Comparison of ENCODE assay signal across 9 mouse cellular contexts in the genomic region with DNA sequence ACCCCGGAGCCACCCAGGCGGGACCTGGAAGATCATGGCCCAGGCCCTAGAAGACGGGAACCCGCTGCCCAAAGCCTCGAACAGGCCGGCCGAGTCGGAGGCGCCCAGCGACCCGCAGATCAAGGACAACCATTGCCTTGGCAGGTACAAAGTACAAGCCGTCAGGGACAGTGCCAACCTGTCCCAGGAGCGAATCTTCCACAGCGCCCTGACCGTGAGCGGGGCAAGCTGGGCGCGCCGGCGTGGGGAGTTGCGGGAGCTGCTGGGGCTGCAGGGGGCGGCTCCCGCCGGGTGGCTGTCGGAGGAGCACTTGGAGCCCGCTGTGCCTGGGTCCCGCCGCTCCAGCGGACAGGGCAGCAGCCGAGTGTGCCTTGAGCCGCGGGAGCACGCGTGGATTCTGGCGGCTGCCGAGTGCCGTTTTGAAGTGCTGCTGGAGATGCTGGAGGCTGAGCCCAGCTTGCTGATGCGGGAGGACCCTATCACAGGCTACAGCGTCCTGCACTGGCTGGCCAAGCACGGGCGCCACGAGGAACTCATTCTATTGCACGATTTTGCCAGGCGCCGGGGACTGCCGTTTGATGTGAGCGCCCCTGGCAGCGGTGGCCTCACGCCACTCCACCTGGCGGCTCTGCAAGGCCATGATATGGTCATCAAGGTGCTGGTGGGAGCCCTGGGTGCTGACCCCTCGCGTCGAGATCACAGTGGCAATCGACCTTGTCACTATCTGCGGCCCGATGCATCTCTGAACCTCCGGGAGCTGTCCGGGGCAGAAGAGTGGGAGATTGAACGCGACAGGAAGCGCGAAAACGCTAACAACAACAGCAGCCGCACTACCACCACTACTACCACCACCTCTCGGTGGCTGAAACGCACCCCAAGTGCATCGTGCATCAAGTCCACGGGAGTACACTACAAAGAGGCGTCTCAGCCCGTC. TPM values are rescaled to one million over a fixed set of nuclear protein-coding genes. Genes with fewer than 3 reads are reported as not detected.
A peak's percentile ranks its signal among the peaks of the same experiment; 100 is the strongest.
DNase-seq lines count a peak whose midpoint lies in the region; ATAC-seq and TF ChIP-seq lines count a peak whose summit lies in the region.
"Had no signal": no experiment of that assay in that cellular context is flagged by ENCODE, and none has a peak within 500 bp of the region (broad histone marks: within the 10 kb centered on the region; RNA-seq: fewer than 3 reads in every experiment).

No protein-coding gene starts in this region.

- no peak for TF ChIP-seq POLR2A in thymus, adult 2 months (IDR thresholded peaks at IDR 0.05; ENCODE audit: control insufficient read depth, extremely low read depth, insufficient read depth, low read length, poor library complexity)

- H3K27me3 ChIP-seq in thymus, adult 2 months (ENCODE audit: control insufficient read depth, insufficient read depth, low read length), result peaks cover 16% of the 10 kb centered on the region; the same call in 1 of the 2 replicates
- peaks cover 53% of the 10 kb centered on the region for H3K27me3 ChIP-seq in hindbrain, embryonic 14.5 days (ENCODE audit: control insufficient read depth, insufficient read depth, low read length)
- H3K27me3 ChIP-seq in liver, embryonic 14.5 days (ENCODE audit: control insufficient read depth, insufficient read depth, low read length), result peaks cover 37% of the 10 kb centered on the region
- H3K27me3 ChIP-seq in stomach, embryonic 16.5 days (ENCODE audit: control insufficient read depth, insufficient read depth, low read length), result peaks cover 14% of the 10 kb centered on the region
- H3K27me3 ChIP-seq: CH12.LX had no signal

- peak overlapping the region; percentile 39 for H3K9ac ChIP-seq in hindbrain, embryonic 14.5 days
- no peak overlapping the region for H3K9ac ChIP-seq in liver, embryonic 14.5 days (replicated peaks)
- peak overlapping the region; percentile 39; the same call in 1 of the 2 replicates for H3K9ac ChIP-seq in stomach, embryonic 16.5 days (ENCODE audit: low read length)

- no peaks in the 10 kb centered on the region; the same call in 1 of the 2 replicates for H3K4me1 ChIP-seq in thymus, adult 2 months (replicated peaks; ENCODE audit: control insufficient read depth, insufficient read depth, low read length)
- H3K4me1 ChIP-seq in hindbrain, embryonic 14.5 days (replicated peaks; ENCODE audit: control insufficient read depth, insufficient read depth, low read length), result no peaks in the 10 kb centered on the region
- H3K4me1 ChIP-seq in liver, embryonic 14.5 days (replicated peaks; ENCODE audit: control insufficient read depth in 2 of 2, insufficient read depth in 2 of 2, low read length in 1 of 2), result no peaks in the 10 kb centered on the region
- H3K4me1 ChIP-seq in stomach, embryonic 16.5 days (ENCODE audit: control insufficient read depth, insufficient read depth, low read length), result no peaks in the 10 kb centered on the region

- TF ChIP-seq CTCF in thymus, adult 2 months (IDR thresholded peaks at IDR 0.05; ENCODE audit: borderline replicate concordance, control insufficient read depth, extremely low read depth, insufficient read depth, low read length, poor library complexity), result no peak
- TF ChIP-seq CTCF in liver, embryonic 14.5 days (IDR thresholded peaks at IDR 0.05; ENCODE audit: low read depth), result no peak

- no peaks in the 10 kb centered on the region for H3K36me3 ChIP-seq in thymus, adult 2 months (ENCODE audit: control insufficient read depth, insufficient read depth, low read length)
- no peaks in the 10 kb centered on the region for H3K36me3 ChIP-seq in hindbrain, embryonic 14.5 days (replicated peaks; ENCODE audit: control insufficient read depth, insufficient read depth)
- no peaks in the 10 kb centered on the region for H3K36me3 ChIP-seq in liver, embryonic 14.5 days (replicated peaks; ENCODE audit: control insufficient read depth, insufficient read depth, low read depth)
- no peaks in the 10 kb centered on the region for H3K36me3 ChIP-seq in stomach, embryonic 16.5 days (ENCODE audit: control insufficient read depth, insufficient read depth, low read length)

- H3K4me3 ChIP-seq in thymus, adult 2 months (ENCODE audit: control insufficient read depth, insufficient read depth, low read length), result peak overlapping the region; percentile 4; the same call in 1 of the 2 replicates
- peak overlapping the region; percentile 37 for H3K4me3 ChIP-seq in hindbrain, embryonic 14.5 days (replicated peaks; ENCODE audit: low read length)
- peak overlapping the region in 1 of 2 experiments; percentile 8; a peak in 1 of 4 replicates for H3K4me3 ChIP-seq in liver, embryonic 14.5 days (ENCODE audit: insufficient read depth in 1 of 2, low read depth in 2 of 2, low read length in 2 of 2)
- peak overlapping the region; percentile 35 for H3K4me3 ChIP-seq in stomach, embryonic 16.5 days (replicated peaks; ENCODE audit: low read length)

- peak; percentile 34; the same call in 1 of the 2 replicates for ATAC-seq in hindbrain, embryonic 14.5 days (ENCODE audit: low FRiP score)
- ATAC-seq in liver, embryonic 14.5 days (ENCODE audit: insufficient read depth), result no peak
- no peak for ATAC-seq in stomach, embryonic 16.5 days (ENCODE audit: insufficient read depth, low FRiP score)

- no peak overlapping the region for H3K27ac ChIP-seq in thymus, adult 2 months (ENCODE audit: control insufficient read depth, insufficient read depth, low read length)
- H3K27ac ChIP-seq in hindbrain, embryonic 14.5 days, result no peak overlapping the region
- H3K27ac ChIP-seq in liver, embryonic 14.5 days, result no peak overlapping the region
- H3K27ac ChIP-seq in stomach, embryonic 16.5 days (ENCODE audit: low read length), result no peak overlapping the region

- H3K9me3 ChIP-seq in hindbrain, embryonic 14.5 days (ENCODE audit: control insufficient read depth, low read length), result no peaks in the 10 kb centered on the region
- no peaks in the 10 kb centered on the region for H3K9me3 ChIP-seq in liver, embryonic 14.5 days (ENCODE audit: control insufficient read depth, low read length)
- H3K9me3 ChIP-seq in stomach, embryonic 16.5 days (replicated peaks; ENCODE audit: control insufficient read depth, low read length), result no peaks in the 10 kb centered on the region

- peak overlapping the region; percentile 67 for H3K4me2 ChIP-seq in hindbrain, embryonic 14.5 days (replicated peaks)
- peak overlapping the region; percentile 27 for H3K4me2 ChIP-seq in liver, embryonic 14.5 days (ENCODE audit: low read depth)
- peak overlapping the region; percentile 58 for H3K4me2 ChIP-seq in stomach, embryonic 16.5 days (ENCODE audit: low read depth, low read length)

- DNase-seq in cerebellum, postnatal 10 days, result peak; percentile 12 to 21
- DNase-seq in cerebellum, postnatal 4 days (ENCODE audit: low spot score in 2 of 2), result no peak
- DNase-seq in thymus, adult 2 months, result no peak
- no peak for DNase-seq in thymus, adult 18-20 months
- DNase-seq in hindbrain, embryonic 14.5 days (ENCODE audit: low spot score), result no peak
- DNase-seq in liver, embryonic 14.5 days (ENCODE audit: low read depth in 3 of 3, low spot score in 3 of 3), result no peak
- no peak for DNase-seq in spleen, postnatal 14 days (ENCODE audit: low spot score in 2 of 2)

- TF ChIP-seq EP300 in liver, embryonic 14.5 days (IDR thresholded peaks at IDR 0.05; ENCODE audit: low read depth), result no peak

- 4% methylated on average over 63 of the region's 70 CpGs for WGBS in thymus, adult 2 months
- WGBS in hindbrain, embryonic 14.5 days, result 18% methylated on average over 63 of the region's 70 CpGs
- 13% methylated on average over 68 of the region's 70 CpGs for WGBS in liver, embryonic 14.5 days (ENCODE audit: insufficient replicate concordance)
- 18% methylated on average over 65 of the region's 70 CpGs for WGBS in stomach, embryonic 16.5 days

RNA-seq across cellular contexts. Expression of a gene that starts 0.5 kb away (rescaled TPM):
- polyA plus RNA-seq in thymus, adult 2 months (2012; rRNA removed), result 0.13 and 0.19 TPM in 2 replicates
- polyA plus RNA-seq in hindbrain, embryonic 14.5 days (2014; fragmentation: Nextera tagmentation; extraction: Ambion mirVana), result not detected in 2 replicates
- polyA plus RNA-seq in liver, embryonic 14.5 days (2012; rRNA removed), result 0.02 TPM in 1 of 2 replicates, not detected in the other
- 0.11 TPM in 1 of 2 replicates, not detected in the other for polyA plus RNA-seq in liver, embryonic 14.5 days (2014; fragmentation: Nextera tagmentation; extraction: Ambion mirVana)
- polyA plus RNA-seq in stomach, embryonic 16.5 days (2015; fragmentation: Nextera tagmentation; extraction: Ambion mirVana), result not detected in 2 replicates

RNA-seq across cellular contexts. Expression of a gene that starts 36.0 kb away (rescaled TPM):
- polyA plus RNA-seq in thymus, adult 2 months (2012; rRNA removed), result 98.5 and 123 TPM in 2 replicates
- polyA plus RNA-seq in hindbrain, embryonic 14.5 days (2014; fragmentation: Nextera tagmentation; extraction: Ambion mirVana), result 293 and 367 TPM in 2 replicates
- 261 and 564 TPM in 2 replicates for polyA plus RNA-seq in liver, embryonic 14.5 days (2012; rRNA removed)
- 545 and 615 TPM in 2 replicates for polyA plus RNA-seq in liver, embryonic 14.5 days (2014; fragmentation: Nextera tagmentation; extraction: Ambion mirVana)
- 438 and 576 TPM in 2 replicates for polyA plus RNA-seq in stomach, embryonic 16.5 days (2015; fragmentation: Nextera tagmentation; extraction: Ambion mirVana)

RNA-seq across cellular contexts. Expression of a gene that starts 57.6 kb away (rescaled TPM):
- polyA plus RNA-seq in thymus, adult 2 months (2012; rRNA removed), result 122 and 156 TPM in 2 replicates
- polyA plus RNA-seq in hindbrain, embryonic 14.5 days (2014; fragmentation: Nextera tagmentation; extraction: Ambion mirVana), result 70.7 and 76.1 TPM in 2 replicates
- polyA plus RNA-seq in liver, embryonic 14.5 days (2012; rRNA removed), result 2.1 and 3.0 TPM in 2 replicates
- polyA plus RNA-seq in liver, embryonic 14.5 days (2014; fragmentation: Nextera tagmentation; extraction: Ambion mirVana), result 3.0 and 3.1 TPM in 2 replicates
- 15.0 and 15.6 TPM in 2 replicates for polyA plus RNA-seq in stomach, embryonic 16.5 days (2015; fragmentation: Nextera tagmentation; extraction: Ambion mirVana)

Comparison
In these comparisons a context has a peak if more than half of its experiments do, and no peak if none do; other contexts are left out.
1. DNase-seq: peak in cerebellum, postnatal 10 days (2 of 2); none in cerebellum, postnatal 4 days (0 of 2), thymus, adult 2 months (single experiment), thymus, adult 18-20 months (0 of 2), hindbrain, embryonic 14.5 days (single experiment), liver, embryonic 14.5 days (0 of 3) and spleen, postnatal 14 days (0 of 2).
2. Peak in every context shown above with its lines, with median percentiles within 50 percentile points of each other: H3K4me2 ChIP-seq.